Mouse (Mus musculus) kidney, adult 2 months (tissue): Measurements from ENCODE around the gene Gm7075.

Source experiments
- CTCF ChIP-seq: fragments of 200-500 bp; conservative IDR thresholded peaks from 2 replicates; pipeline ENCODE4 v1.5.1; 2011; ENCODE audit warnings: low read depth, mild to moderate bottlenecking, control low read depth, low read length, moderate library complexity, mixed read lengths; ENCODE audit not compliant: insufficient read depth, insufficient read length
- POLR2A ChIP-seq: fragments of 200-500 bp; IDR thresholded peaks from one replicate; pipeline ENCODE4 v1.6.1; 2011; ENCODE audit warnings: low read depth, low read length, control low read depth

GRCm38 (mm10) chr10:63421739-63422735 is at the start of gene Gm7075:
- TF ChIP-seq POLR2A (no peak), CTCF (peak; percentile 75)
